Mouse (Mus musculus) T-cell, adult 66 days (primary cell): ENCODE data around the gene Pdc. TPM values are rescaled to one million over a fixed set of nuclear protein-coding genes. Genes with fewer than 3 reads are reported as not detected.

Source experiments
- total RNA-seq, 2 experiments: library from RNA; stranded (reverse); gene quantifications; 3 replicates in 1 of 2; 4 replicates in 1 of 2; pipeline ENCODE4 v1.2.4; 2023

The Pdc gene
- not detected for total RNA-seq

DNA sequence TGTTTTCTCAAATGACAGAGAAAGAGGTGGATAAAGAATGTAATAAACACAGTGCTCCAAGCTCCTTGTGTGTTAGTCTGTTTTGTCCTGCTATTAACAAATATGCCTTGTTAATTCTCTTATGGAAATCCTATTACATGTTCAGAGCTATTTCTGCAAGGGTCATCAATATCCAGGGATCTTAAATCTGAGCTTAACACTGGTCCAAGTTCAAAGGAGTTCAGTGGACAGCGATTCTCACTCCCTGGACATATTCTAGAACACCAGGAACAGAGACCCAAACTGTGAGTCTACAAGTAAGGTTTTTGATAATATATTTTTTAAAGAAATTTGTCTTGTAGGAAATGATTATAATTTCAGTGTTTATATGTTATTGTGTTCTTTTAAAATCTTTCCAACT is at the start of gene Pdc:
Gene Pdc, plus strand, starts transcription at position 213 of the 400 bp plus-strand sequence.

Other genes starting within 250 kb of the Pdc start
- under 1 TPM in 1 of 2 experiments, not detected in 1; 0.12 TPM for gene Ptgs2, start 219.4 kb upstream of the Pdc start, total RNA-seq
- 100 to 1,000 TPM; 327 to 342 TPM for gene Tpr, start 73.4 kb downstream of the Pdc start, total RNA-seq
- 10 to 100 TPM; 24.4 to 26.8 TPM for gene Odr4, start 73.7 kb downstream of the Pdc start, total RNA-seq
- gene Prg4, start 146.7 kb downstream of the Pdc start, total RNA-seq: 1 to 10 TPM in 1 of 2 experiments, under 1 TPM in 1; 0.96 to 2.5 TPM